Mouse (Mus musculus) neural tube, embryonic 11.5 days (tissue): Measurements from ENCODE around the gene Kdelc2. TPM values are rescaled to one million over a fixed set of nuclear protein-coding genes. Genes with fewer than 3 reads are reported as not detected.

Source experiments
- ATAC-seq: fragments of 200-750 bp; cut with Nextera tagmentation; 2 replicates; pipeline ENCODE4 v1.8.0; 2017; ENCODE audit warnings: moderate number of reproducible peaks, mild to moderate bottlenecking, moderate TSS enrichment, moderate library complexity; ENCODE audit not compliant: insufficient read depth, low FRiP score, low TSS enrichment
- DNase-seq: peaks from one replicate; pipeline ENCODE4 v3.0.0-alpha.2; 2015; ENCODE audit warnings: low spot score
- H3K27ac ChIP-seq: fragments of 300-500 bp; sonication (generic); 2 replicates; pipeline ENCODE4 v1.5.1; 2014; ENCODE audit warnings: low read depth, mild to moderate bottlenecking, low read length
- H3K27me3 ChIP-seq: fragments of 300-500 bp; sonication (generic); 2 replicates; pipeline ENCODE4 v1.6.1; 2014; ENCODE audit warnings: mild to moderate bottlenecking, low read length, mixed read lengths; ENCODE audit not compliant: control insufficient read depth, insufficient read depth
- H3K36me3 ChIP-seq: fragments of 300-500 bp; sonication (generic); 2 replicates; pipeline ENCODE4 v1.6.1; 2014; ENCODE audit warnings: mild to moderate bottlenecking, low read length, moderate library complexity, mixed read lengths; ENCODE audit not compliant: control insufficient read depth, insufficient read depth
- H3K4me1 ChIP-seq: fragments of 300-500 bp; sonication (generic); 2 replicates; pipeline ENCODE4 v1.6.1; 2014; ENCODE audit warnings: low read length, mixed read lengths; ENCODE audit not compliant: control insufficient read depth, insufficient read depth
- H3K4me2 ChIP-seq: fragments of 300-500 bp; sonication (generic); 2 replicates; pipeline ENCODE4 v1.6.1; 2014; ENCODE audit warnings: low read depth, mild to moderate bottlenecking, moderate library complexity
- H3K4me3 ChIP-seq: fragments of 300-500 bp; sonication (generic); 2 replicates; pipeline ENCODE4 v1.5.1; 2014; ENCODE audit warnings: low read depth, low read length
- H3K9ac ChIP-seq: fragments of 300-500 bp; sonication (generic); 2 replicates; pipeline ENCODE4 v1.6.1; 2014; ENCODE audit warnings: mild to moderate bottlenecking, low read length
- H3K9me3 ChIP-seq: fragments of 300-500 bp; sonication (generic); 2 replicates; pipeline ENCODE4 v1.6.1; 2016; ENCODE audit warnings: low read length; ENCODE audit not compliant: control insufficient read depth
- WGBS: fragments of 180-500 bp; shearing (Covaris S2); extraction: QIAGEN DNeasy Blood & Tissue Kit; methylation state at CpG from one replicate; pipeline ENCODE4 v1.1.7; 2014; 5-methylcytosine and 5-hydroxymethylcytosine counted together
- polyA plus RNA-seq: library from polyadenylated mRNA; unstranded; fragments of >200 nt; fragmentation: Nextera tagmentation; extraction: Ambion mirVana; gene quantifications from 2 replicates; pipeline ENCODE4 v1.2.1, GENCODE M21; 2014

Kdelc2 gene
- polyA plus RNA-seq = 7.7 and 7.8 TPM in 2 replicates

DNA sequence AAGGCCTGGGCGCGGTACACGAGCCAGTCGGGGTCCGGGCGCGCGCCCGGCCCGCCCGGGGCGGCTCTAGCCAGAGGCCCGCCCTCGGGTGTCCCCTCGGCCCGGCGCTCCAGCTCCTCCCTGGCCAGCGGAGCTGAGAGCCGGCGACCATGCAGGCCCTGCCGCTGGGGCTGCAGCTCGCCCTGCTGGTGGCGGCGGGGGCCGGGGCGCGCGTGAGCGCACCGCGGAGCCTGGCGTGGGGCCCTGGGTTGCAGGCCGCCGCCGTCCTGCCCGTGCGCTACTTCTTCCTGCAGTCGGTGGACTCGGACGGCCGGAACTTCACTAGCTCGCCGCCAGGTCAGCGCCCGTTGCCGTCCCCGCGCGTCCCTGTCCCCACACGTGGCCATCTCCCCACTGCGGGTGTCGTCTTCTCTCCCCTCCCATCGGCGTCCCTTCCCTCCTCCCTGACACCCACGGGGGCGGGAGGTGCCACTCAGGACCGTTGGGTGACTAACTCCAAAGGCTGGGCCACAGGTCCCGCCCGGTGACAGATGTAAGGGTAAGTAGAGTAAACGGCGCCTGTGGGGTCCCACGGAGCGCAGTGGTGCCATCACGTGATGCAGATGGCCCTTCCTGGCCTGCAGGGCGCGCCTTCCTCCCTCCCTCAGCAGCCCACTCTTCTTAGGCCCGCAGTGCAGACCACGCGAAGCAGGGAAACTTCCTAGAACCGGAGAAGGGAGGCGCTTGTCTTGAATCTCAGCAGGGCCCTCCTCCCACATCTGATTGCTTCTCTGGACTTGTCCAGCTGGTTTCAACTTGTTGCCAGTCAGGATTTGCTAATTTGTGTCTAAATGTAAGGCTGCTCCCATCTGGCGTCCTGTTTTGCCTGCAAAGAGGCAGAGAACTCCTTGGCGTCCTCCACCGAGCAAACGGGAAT lies at the start of gene Kdelc2:
Gene Kdelc2, plus strand, starts transcription at position 75 of the 916 bp plus-strand sequence.
- Histone ChIP-seq H3K4me1 (no peaks in the 10 kb centered on the region), H3K27me3 (no peaks in the 10 kb centered on the region), H3K9me3 (no peaks in the 10 kb centered on the region), H3K36me3 (no peaks in the 10 kb centered on the region), H3K4me3 (peak within 1 kb of the TSS; percentile 68), H3K4me2 (peak within 1 kb of the TSS; percentile 94), H3K27ac (peak within 1 kb of the TSS; percentile 77), H3K9ac (peak within 1 kb of the TSS; percentile 90)
- DNase-seq (peak; percentile 84), ATAC-seq (peak; percentile 95)
- WGBS = under 1% methylated on average over 72 of the region's 75 CpGs

- Histone ChIP-seq H3K4me2 (no peak overlapping the region), H3K9ac (no peak overlapping the region), H3K27ac (no peak overlapping the region), H3K36me3 (no peaks in the 10 kb centered on the region), H3K4me1 (no peaks in the 10 kb centered on the region), H3K27me3 (no peaks in the 10 kb centered on the region), H3K4me3 (no peak overlapping the region), H3K9me3 (no peaks in the 10 kb centered on the region)
- WGBS = 81% methylated on average over 3 of the region's 3 CpGs
- no peak for ATAC-seq
- DNase-seq = no peak
Measured at GRCm38 (mm10) chr9:53335131-53335530, 48.7 kb upstream of the Kdelc2 start.

DNA sequence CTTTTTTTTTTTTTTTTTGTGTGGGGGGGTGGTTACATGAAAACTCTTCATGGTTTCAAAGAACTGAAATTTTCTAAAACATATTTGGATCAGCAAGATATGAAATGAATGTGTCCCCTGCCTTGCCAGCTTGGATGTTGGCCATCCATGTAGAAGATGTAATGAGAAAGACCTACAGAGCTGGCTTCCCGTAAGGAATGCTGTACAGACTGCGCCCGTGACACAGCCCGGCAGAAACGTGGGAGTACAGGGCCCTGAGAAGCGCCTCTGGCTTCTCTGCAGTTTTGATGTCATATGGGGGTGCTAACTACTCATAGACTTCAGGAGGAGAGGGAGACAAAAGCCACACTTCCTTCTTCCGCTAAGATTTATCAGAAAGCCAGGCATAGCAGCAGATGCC lies 44.2 kb upstream of the Kdelc2 start:
- Histone ChIP-seq H3K9ac (no peak overlapping the region), H3K27ac (no peak overlapping the region), H3K4me1 (no peaks in the 10 kb centered on the region), H3K4me3 (no peak overlapping the region), H3K4me2 (no peak overlapping the region), H3K27me3 (no peaks in the 10 kb centered on the region), H3K9me3 (no peaks in the 10 kb centered on the region), H3K36me3 (no peaks in the 10 kb centered on the region)
- ATAC-seq = no peak
- DNase-seq = no peak
- WGBS = 78% methylated on average over 7 of the region's 7 CpGs

- no peak overlapping the region for H3K9ac ChIP-seq
- no peaks in the 10 kb centered on the region for H3K9me3 ChIP-seq
- no peaks in the 10 kb centered on the region for H3K36me3 ChIP-seq
- ATAC-seq = no peak
- H3K4me3 ChIP-seq = no peak overlapping the region
- DNase-seq = no peak
- no peak overlapping the region for H3K27ac ChIP-seq
- H3K27me3 ChIP-seq = no peaks in the 10 kb centered on the region
- WGBS = 37% methylated on average over 17 of the region's 17 CpGs
- H3K4me1 ChIP-seq = no peaks in the 10 kb centered on the region
- H3K4me2 ChIP-seq = peak overlapping the region; percentile 53
Measured at GRCm38 (mm10) chr9:53340328-53340916, 43.4 kb upstream of the Kdelc2 start.

DNA sequence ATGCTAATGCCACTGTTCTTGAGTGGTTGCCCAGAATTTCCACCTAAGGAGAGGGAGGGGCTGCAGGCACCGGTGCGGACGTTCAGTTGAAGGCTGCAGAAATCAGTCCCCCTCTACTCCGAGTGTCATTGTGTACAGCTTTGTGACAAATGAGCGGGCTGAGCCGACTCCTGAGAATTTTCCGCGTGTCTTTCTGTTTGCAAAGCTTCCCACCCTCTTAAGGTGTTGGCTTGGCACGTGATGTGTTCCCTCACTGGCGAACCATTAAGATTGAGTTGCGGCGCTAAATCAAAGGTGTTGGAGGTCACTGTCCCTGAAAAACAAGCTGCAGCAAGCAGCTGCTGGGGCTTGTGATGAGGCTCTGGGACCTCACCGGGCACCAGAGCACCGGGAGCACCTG lies 42.9 kb upstream of the Kdelc2 start:
- peak overlapping the region; percentile 22 for H3K4me3 ChIP-seq
- 8% methylated on average over 14 of the region's 14 CpGs for WGBS
- H3K27me3 ChIP-seq = no peaks in the 10 kb centered on the region
- no peaks in the 10 kb centered on the region for H3K9me3 ChIP-seq
- no peaks in the 10 kb centered on the region for H3K4me1 ChIP-seq
- peak overlapping the region; percentile 53 for H3K4me2 ChIP-seq
- DNase-seq = peak; percentile 20
- ATAC-seq = no peak
- no peak overlapping the region for H3K27ac ChIP-seq
- H3K9ac ChIP-seq = no peak overlapping the region
- H3K36me3 ChIP-seq = no peaks in the 10 kb centered on the region

GRCm38 (mm10) chr9:53341981-53342380 lies 41.8 kb upstream of the Kdelc2 start:
- Histone ChIP-seq H3K27me3 (no peaks in the 10 kb centered on the region), H3K4me2 (no peak overlapping the region), H3K36me3 (no peaks in the 10 kb centered on the region), H3K27ac (no peak overlapping the region), H3K9ac (no peak overlapping the region), H3K4me1 (no peaks in the 10 kb centered on the region), H3K4me3 (no peak overlapping the region), H3K9me3 (no peaks in the 10 kb centered on the region)
- 88% methylated on average over 3 of the region's 3 CpGs for WGBS
- DNase-seq (no peak), ATAC-seq (no peak)

DNA sequence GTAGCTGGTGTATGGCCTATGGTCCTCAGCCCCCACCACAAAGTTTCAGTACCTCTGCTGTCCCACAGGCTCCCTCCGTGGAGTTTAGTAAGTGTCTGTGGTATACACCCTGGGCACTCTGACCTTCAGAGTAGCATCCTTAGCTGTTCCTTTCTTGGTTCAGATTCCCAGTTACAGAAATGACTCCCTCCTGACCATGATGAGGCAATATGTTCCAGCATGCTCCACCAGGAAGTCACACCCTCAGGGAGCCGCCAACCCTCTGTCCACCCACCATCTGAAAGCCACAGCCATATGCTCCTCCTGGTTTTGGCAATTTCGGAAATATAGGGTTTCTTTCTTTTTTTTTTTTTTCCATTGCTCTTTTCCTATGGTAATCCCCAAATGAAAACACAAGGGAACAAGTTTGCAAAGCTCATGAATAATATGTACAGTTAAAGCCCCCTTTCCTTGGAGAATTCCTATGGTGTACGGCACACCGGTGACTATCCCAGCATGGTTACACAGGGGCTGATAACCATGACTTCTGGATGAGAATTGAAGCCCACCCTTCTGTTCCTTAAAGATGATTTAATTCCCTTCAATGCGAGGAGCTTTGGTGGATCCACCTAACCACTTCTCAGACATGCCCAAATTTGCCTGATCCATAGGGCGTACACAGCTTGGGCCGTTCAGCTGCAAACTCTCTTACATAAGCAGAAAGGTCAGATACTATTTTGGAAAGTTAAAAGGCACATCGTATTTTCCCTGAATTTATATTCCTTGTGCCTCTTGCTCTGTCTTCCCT lies 39.0 kb upstream of the Kdelc2 start:
- Histone ChIP-seq H3K4me3 (no peak overlapping the region), H3K27me3 (no peaks in the 10 kb centered on the region), H3K36me3 (no peaks in the 10 kb centered on the region), H3K4me1 (no peaks in the 10 kb centered on the region), H3K4me2 (no peak overlapping the region), H3K9ac (no peak overlapping the region), H3K27ac (no peak overlapping the region), H3K9me3 (no peaks in the 10 kb centered on the region)
- WGBS = 89% methylated on average over 9 of the region's 9 CpGs
- ATAC-seq (no peak), DNase-seq (no peak)

DNA sequence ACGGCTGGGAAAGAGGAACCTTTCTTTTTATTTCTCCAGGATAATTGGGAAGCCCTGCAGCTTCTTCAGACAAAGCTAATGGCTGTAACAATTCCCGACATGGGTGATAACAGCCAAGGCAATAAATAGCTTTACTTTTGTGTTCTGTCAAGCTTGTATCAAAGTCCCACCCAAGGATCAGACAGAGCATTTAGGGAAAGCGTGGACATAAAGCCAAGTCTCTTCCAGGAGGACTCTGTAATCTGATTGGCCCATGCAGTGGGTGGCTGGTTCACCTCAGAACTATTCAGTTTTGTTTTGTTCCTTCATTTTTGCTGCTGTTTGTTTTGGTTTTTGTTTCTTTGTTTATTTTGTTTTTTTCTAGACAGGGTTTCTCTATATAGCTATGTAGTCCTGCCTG lies 38.1 kb upstream of the Kdelc2 start:
- no peak for ATAC-seq
- 16% methylated on average over 3 of the region's 3 CpGs for WGBS
- Histone ChIP-seq H3K4me2 (no peak overlapping the region), H3K4me3 (no peak overlapping the region), H3K27me3 (no peaks in the 10 kb centered on the region), H3K36me3 (no peaks in the 10 kb centered on the region), H3K9ac (no peak overlapping the region), H3K9me3 (no peaks in the 10 kb centered on the region), H3K4me1 (no peaks in the 10 kb centered on the region), H3K27ac (no peak overlapping the region)
- DNase-seq = no peak
